Mouse (Mus musculus): ENCODE measurements around the gene Bsg. TPM values are rescaled to one million over a fixed set of nuclear protein-coding genes. Genes with fewer than 3 reads are reported as not detected.

Gene Bsg
- polyA plus RNA-seq, 1 experiment from 2014 or later, result 551 TPM

DNA sequence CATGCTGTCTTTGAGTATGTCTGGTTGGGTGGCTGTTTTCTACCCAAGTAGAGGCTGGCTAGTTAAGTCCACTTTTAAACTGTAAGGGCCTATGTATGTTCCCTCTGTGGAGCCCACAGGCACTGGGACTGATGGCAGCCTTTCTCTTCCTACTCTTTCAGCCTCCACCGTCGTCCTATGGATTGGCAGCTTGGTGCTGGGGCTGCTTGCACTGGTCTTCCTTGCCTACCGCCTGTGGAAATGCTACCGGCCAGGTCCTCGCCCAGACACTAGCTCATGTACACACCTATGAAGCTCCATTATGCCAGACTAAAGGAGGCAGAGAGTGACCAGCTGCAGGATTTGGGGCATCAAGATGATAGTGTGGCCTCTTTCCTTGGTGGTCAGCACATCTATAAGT, 36.2 kb upstream of the Bsg start:
- WGBS, result 79% methylated on average over 5 of the region's 5 CpGs
- DNase-seq (ENCODE audit: low spot score) (no peak), ATAC-seq (replicated peaks; ENCODE audit: low FRiP score) (no peak)
- Histone ChIP-seq H3K27ac (ENCODE audit: low read depth, low read length) (no peak overlapping the region), H3K36me3 (ENCODE audit: control insufficient read depth, insufficient read depth, low read length) (no peaks in the 10 kb centered on the region), H3K4me2 (ENCODE audit: low read depth, low read length, severe bottlenecking) (peak overlapping the region; percentile 86; the same call in 1 of the 2 replicates), H3K9me3 (ENCODE audit: control insufficient read depth, low read length) (no peaks in the 10 kb centered on the region), H3K4me1 (replicated peaks; ENCODE audit: control insufficient read depth, insufficient read depth, low read length) (peaks cover 13% of the 10 kb centered on the region), H3K9ac (ENCODE audit: low read length) (peak overlapping the region; percentile 9; the same call in 1 of the 2 replicates), H3K27me3 (ENCODE audit: control insufficient read depth, insufficient read depth, low read length) (no peaks in the 10 kb centered on the region), H3K4me3 (ENCODE audit: low read depth, low read length) (no peak overlapping the region)

GRCm38 (mm10) chr10:79668771-79669575, 35.3 kb upstream of the Bsg start, which contains the start of gene Tpgs1:
Gene Tpgs1 (plus strand): TSS chr10:79669369.
- peak within 1 kb of the TSS; percentile 94 for H3K27ac ChIP-seq (ENCODE audit: low read depth, low read length)
- peak within 1 kb of the TSS; percentile 95 for H3K9ac ChIP-seq (ENCODE audit: low read length)
- DNase-seq (ENCODE audit: low spot score) (peak; percentile 92), ATAC-seq (replicated peaks; ENCODE audit: low FRiP score) (peak; percentile 81)
- H3K4me3 ChIP-seq (ENCODE audit: low read depth, low read length), result peak within 1 kb of the TSS; percentile 98
- H3K36me3 ChIP-seq (ENCODE audit: control insufficient read depth, insufficient read depth, low read length), result no peaks in the 10 kb centered on the region
- under 1% methylated on average over 45 of the region's 45 CpGs for WGBS
- no peaks in the 10 kb centered on the region for H3K9me3 ChIP-seq (ENCODE audit: control insufficient read depth, low read length)
- H3K27me3 ChIP-seq (ENCODE audit: control insufficient read depth, insufficient read depth, low read length), result no peaks in the 10 kb centered on the region
- H3K4me2 ChIP-seq (ENCODE audit: low read depth, low read length, severe bottlenecking), result peak within 1 kb of the TSS; percentile 86
- peaks cover 13% of the 10 kb centered on the region for H3K4me1 ChIP-seq (replicated peaks; ENCODE audit: control insufficient read depth, insufficient read depth, low read length)

GRCm38 (mm10) chr10:79669576-79670057, 34.7 kb upstream of the Bsg start:
- Histone ChIP-seq H3K9me3 (ENCODE audit: control insufficient read depth, low read length) (no peaks in the 10 kb centered on the region), H3K9ac (ENCODE audit: low read length) (peak overlapping the region; percentile 95), H3K27me3 (ENCODE audit: control insufficient read depth, insufficient read depth, low read length) (no peaks in the 10 kb centered on the region), H3K36me3 (ENCODE audit: control insufficient read depth, insufficient read depth, low read length) (no peaks in the 10 kb centered on the region), H3K27ac (ENCODE audit: low read depth, low read length) (peak overlapping the region; percentile 94), H3K4me1 (replicated peaks; ENCODE audit: control insufficient read depth, insufficient read depth, low read length) (peaks cover 13% of the 10 kb centered on the region), H3K4me2 (ENCODE audit: low read depth, low read length, severe bottlenecking) (peak overlapping the region; percentile 86), H3K4me3 (ENCODE audit: low read depth, low read length) (peak overlapping the region; percentile 98)
- WGBS, result under 1% methylated on average over 43 of the region's 47 CpGs
- ATAC-seq (replicated peaks; ENCODE audit: low FRiP score) (peak; percentile 67), DNase-seq (ENCODE audit: low spot score) (peak; percentile 90)

GRCm38 (mm10) chr10:79670071-79670888, 34.0 kb upstream of the Bsg start:
- no peak for DNase-seq (ENCODE audit: low spot score)
- Histone ChIP-seq H3K4me2 (ENCODE audit: low read depth, low read length, severe bottlenecking) (peak overlapping the region; percentile 86), H3K4me3 (ENCODE audit: low read depth, low read length) (peak overlapping the region; percentile 98), H3K9me3 (ENCODE audit: control insufficient read depth, low read length) (no peaks in the 10 kb centered on the region), H3K27ac (ENCODE audit: low read depth, low read length) (peak overlapping the region; percentile 94; the same call in 1 of the 2 replicates), H3K36me3 (ENCODE audit: control insufficient read depth, insufficient read depth, low read length) (no peaks in the 10 kb centered on the region; the same call in 1 of the 2 replicates), H3K4me1 (replicated peaks; ENCODE audit: control insufficient read depth, insufficient read depth, low read length) (peaks cover 13% of the 10 kb centered on the region), H3K9ac (ENCODE audit: low read length) (peak overlapping the region; percentile 95), H3K27me3 (ENCODE audit: control insufficient read depth, insufficient read depth, low read length) (no peaks in the 10 kb centered on the region)
- ATAC-seq (replicated peaks; ENCODE audit: low FRiP score), result peak; percentile 14; the same call in 1 of the 2 replicates
- WGBS, result 30% methylated on average over 15 of the region's 15 CpGs

DNA sequence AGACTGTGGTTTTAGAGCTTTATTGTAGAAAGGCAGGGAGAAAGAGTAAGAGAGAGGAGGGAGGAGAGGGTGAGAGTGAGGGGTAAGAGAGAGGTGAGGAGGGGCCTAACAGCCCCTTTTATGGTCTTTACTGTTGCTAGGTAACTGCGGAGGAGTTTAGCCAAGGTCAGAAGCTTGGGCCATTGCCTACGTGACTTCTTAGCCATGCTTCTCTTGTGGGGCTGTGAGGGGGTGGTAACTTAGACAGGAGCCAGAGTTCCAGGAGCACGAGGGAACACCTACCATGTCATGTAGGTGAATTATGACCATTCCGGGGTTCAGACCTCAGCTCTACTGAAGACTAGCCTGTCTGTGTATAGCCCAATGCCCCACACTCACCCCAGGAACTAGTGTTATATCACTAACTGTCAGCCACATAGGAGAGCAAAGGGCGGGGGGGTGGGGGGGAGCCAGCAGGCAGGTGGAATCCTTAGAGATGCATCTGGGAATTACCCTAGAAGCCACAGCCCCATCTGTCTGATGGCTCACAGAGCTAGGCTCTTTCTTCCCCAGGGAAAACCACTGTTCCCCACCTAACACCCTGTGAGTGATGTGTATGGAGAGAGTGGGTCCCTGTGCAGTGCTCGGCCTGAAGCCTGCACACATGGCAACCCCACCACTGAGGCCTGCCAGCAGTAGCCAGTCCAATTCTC, 32.7 kb upstream of the Bsg start:
- H3K27ac ChIP-seq (ENCODE audit: low read depth, low read length), result no peak overlapping the region
- no peaks in the 10 kb centered on the region; the same call in 1 of the 2 replicates for H3K36me3 ChIP-seq (ENCODE audit: control insufficient read depth, insufficient read depth, low read length)
- no peak overlapping the region for H3K9ac ChIP-seq (ENCODE audit: low read length)
- H3K27me3 ChIP-seq (ENCODE audit: control insufficient read depth, insufficient read depth, low read length), result no peaks in the 10 kb centered on the region
- no peak overlapping the region for H3K4me2 ChIP-seq (ENCODE audit: low read depth, low read length, severe bottlenecking)
- no peak for DNase-seq (ENCODE audit: low spot score)
- no peaks in the 10 kb centered on the region for H3K9me3 ChIP-seq (ENCODE audit: control insufficient read depth, low read length)
- peaks cover 13% of the 10 kb centered on the region for H3K4me1 ChIP-seq (replicated peaks; ENCODE audit: control insufficient read depth, insufficient read depth, low read length)
- WGBS, result 74% methylated on average over 6 of the region's 6 CpGs
- H3K4me3 ChIP-seq (ENCODE audit: low read depth, low read length), result no peak overlapping the region
- no peak for ATAC-seq (replicated peaks; ENCODE audit: low FRiP score)

DNA sequence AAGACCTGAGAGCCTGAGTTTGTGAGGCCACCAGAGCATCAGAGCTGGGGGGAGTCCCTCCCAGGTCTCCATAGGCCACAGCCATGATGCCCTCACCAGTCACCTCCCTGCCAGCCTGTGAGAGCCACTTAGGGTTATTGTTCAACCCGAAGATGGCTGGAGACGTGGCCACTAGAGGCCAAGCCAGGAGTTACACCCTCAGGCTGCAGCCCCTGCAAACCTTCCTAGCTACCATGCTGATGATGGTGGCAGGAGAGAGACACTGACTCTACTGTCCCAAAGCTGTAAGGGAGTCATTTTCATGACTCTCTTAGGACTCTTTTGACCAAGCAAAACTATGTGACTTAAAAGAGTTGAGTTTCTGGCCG, 32.2 kb upstream of the Bsg start:
- Histone ChIP-seq H3K9me3 (ENCODE audit: control insufficient read depth, low read length) (no peaks in the 10 kb centered on the region), H3K4me3 (ENCODE audit: low read depth, low read length) (no peak overlapping the region), H3K27me3 (ENCODE audit: control insufficient read depth, insufficient read depth, low read length) (no peaks in the 10 kb centered on the region), H3K36me3 (ENCODE audit: control insufficient read depth, insufficient read depth, low read length) (no peaks in the 10 kb centered on the region; the same call in 1 of the 2 replicates), H3K4me1 (replicated peaks; ENCODE audit: control insufficient read depth, insufficient read depth, low read length) (peaks cover 13% of the 10 kb centered on the region), H3K4me2 (ENCODE audit: low read depth, low read length, severe bottlenecking) (no peak overlapping the region), H3K9ac (ENCODE audit: low read length) (no peak overlapping the region), H3K27ac (ENCODE audit: low read depth, low read length) (no peak overlapping the region)
- no peak for ATAC-seq (replicated peaks; ENCODE audit: low FRiP score)
- DNase-seq (ENCODE audit: low spot score), result no peak
- 52% methylated on average over 3 of the region's 3 CpGs for WGBS

DNA sequence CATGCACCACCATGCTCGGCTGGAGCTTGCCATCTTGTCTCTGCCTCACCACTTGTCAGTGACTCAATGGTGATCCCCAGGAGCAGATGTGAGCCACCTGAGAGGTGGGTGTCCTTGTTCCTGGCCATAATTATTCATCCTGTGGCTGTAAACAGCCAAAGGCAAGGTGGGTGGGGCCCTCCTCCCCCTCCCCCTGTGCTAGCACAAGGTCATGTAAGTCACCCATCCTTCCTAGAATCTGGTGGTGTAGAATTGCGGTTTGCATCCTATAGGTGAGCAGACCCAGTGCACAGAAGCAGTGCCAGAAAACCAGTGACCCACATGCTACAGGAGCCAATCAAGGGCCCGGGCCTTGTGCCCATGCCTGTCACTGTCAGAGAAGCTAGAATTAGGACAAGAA, 31.2 kb upstream of the Bsg start:
- no peak for ATAC-seq (replicated peaks; ENCODE audit: low FRiP score)
- Histone ChIP-seq H3K9ac (ENCODE audit: low read length) (no peak overlapping the region), H3K27ac (ENCODE audit: low read depth, low read length) (no peak overlapping the region), H3K4me2 (ENCODE audit: low read depth, low read length, severe bottlenecking) (no peak overlapping the region), H3K27me3 (ENCODE audit: control insufficient read depth, insufficient read depth, low read length) (no peaks in the 10 kb centered on the region), H3K4me1 (replicated peaks; ENCODE audit: control insufficient read depth, insufficient read depth, low read length) (peaks cover 13% of the 10 kb centered on the region), H3K36me3 (ENCODE audit: control insufficient read depth, insufficient read depth, low read length) (no peaks in the 10 kb centered on the region; the same call in 1 of the 2 replicates), H3K4me3 (ENCODE audit: low read depth, low read length) (no peak overlapping the region), H3K9me3 (ENCODE audit: control insufficient read depth, low read length) (no peaks in the 10 kb centered on the region)
- DNase-seq (ENCODE audit: low spot score), result no peak
- WGBS, result 87% methylated on average over 3 of the region's 3 CpGs

Data from forebrain, embryonic 11.5 days (tissue).